Mouse (Mus musculus): ENCODE data around the gene Agtpbp1. TPM values are rescaled to one million over a fixed set of nuclear protein-coding genes. Genes with fewer than 3 reads are reported as not detected.

Gene Agtpbp1
- total RNA-seq, 2 experiments from 2014 or later = 29.9 to 33.6 TPM

- DNase-seq = no peak
Observed at GRCm38 (mm10) chr13:59572549-59572948, 12.5 kb downstream of the Agtpbp1 start.

GRCm38 (mm10) chr13:59571107-59571506 lies 13.9 kb downstream of the Agtpbp1 start:
- DNase-seq = no peak

- no peak for DNase-seq
Observed at GRCm38 (mm10) chr13:59565945-59566520, 19.0 kb downstream of the Agtpbp1 start.

GRCm38 (mm10) chr13:59564923-59565322 lies 20.1 kb downstream of the Agtpbp1 start:
- DNase-seq = no peak

- DNase-seq = no peak
Observed at GRCm38 (mm10) chr13:59564505-59564904, 20.5 kb downstream of the Agtpbp1 start.

GRCm38 (mm10) chr13:59562471-59562870 lies 22.6 kb downstream of the Agtpbp1 start:
- no peak for DNase-seq

- DNase-seq = no peak
Observed at GRCm38 (mm10) chr13:59558776-59559175, 26.3 kb downstream of the Agtpbp1 start.

- DNase-seq = peak; percentile 90
Observed at GRCm38 (mm10) chr13:59557185-59557985, 27.6 kb downstream of the Agtpbp1 start.

- DNase-seq = peak; percentile 53
Observed at GRCm38 (mm10) chr13:59556670-59557069, 28.4 kb downstream of the Agtpbp1 start.

- DNase-seq = no peak
Observed at GRCm38 (mm10) chr13:59555613-59556192, 29.3 kb downstream of the Agtpbp1 start.

- DNase-seq = no peak
Observed at GRCm38 (mm10) chr13:59554772-59555505, 30.1 kb downstream of the Agtpbp1 start.

- no peak for DNase-seq
Observed at GRCm38 (mm10) chr13:59552751-59553150, 32.3 kb downstream of the Agtpbp1 start.

- no peak for DNase-seq
Observed at GRCm38 (mm10) chr13:59552286-59552685, 32.7 kb downstream of the Agtpbp1 start.

- no peak for DNase-seq
Observed at GRCm38 (mm10) chr13:59549318-59549798, 35.7 kb downstream of the Agtpbp1 start.

- no peak for DNase-seq
Observed at GRCm38 (mm10) chr13:59547716-59548115, 37.3 kb downstream of the Agtpbp1 start.

GRCm38 (mm10) chr13:59547091-59547490 lies 37.9 kb downstream of the Agtpbp1 start:
- DNase-seq = no peak

- DNase-seq = no peak
Observed at GRCm38 (mm10) chr13:59542411-59542810, 42.6 kb downstream of the Agtpbp1 start.

- no peak for DNase-seq
Observed at GRCm38 (mm10) chr13:59540030-59540429, 45.0 kb downstream of the Agtpbp1 start.

GRCm38 (mm10) chr13:59538661-59539060 lies 46.4 kb downstream of the Agtpbp1 start:
- no peak for DNase-seq

GRCm38 (mm10) chr13:59536631-59537030 lies 48.4 kb downstream of the Agtpbp1 start:
- DNase-seq = no peak

GRCm38 (mm10) chr13:59535746-59536145 lies 49.3 kb downstream of the Agtpbp1 start:
- DNase-seq = no peak

- no peak for DNase-seq
Observed at GRCm38 (mm10) chr13:59534301-59534700, 50.7 kb downstream of the Agtpbp1 start.

GRCm38 (mm10) chr13:59533331-59533730 lies 51.7 kb downstream of the Agtpbp1 start:
- no peak for DNase-seq
